Mouse (Mus musculus): ENCODE measurements at regions not wholly inside any gene's neighbourhood (a gene's known extent, or its start where the extent isn't known, plus 50 kb on each side); places are given as distances from the start of the nearest gene placed in this dataset.
"Not testable (repeated sequence)": the region's sequence is repeated elsewhere in the genome, so short reads cannot be mapped to it uniquely, and the experiment has no call there.

DNA sequence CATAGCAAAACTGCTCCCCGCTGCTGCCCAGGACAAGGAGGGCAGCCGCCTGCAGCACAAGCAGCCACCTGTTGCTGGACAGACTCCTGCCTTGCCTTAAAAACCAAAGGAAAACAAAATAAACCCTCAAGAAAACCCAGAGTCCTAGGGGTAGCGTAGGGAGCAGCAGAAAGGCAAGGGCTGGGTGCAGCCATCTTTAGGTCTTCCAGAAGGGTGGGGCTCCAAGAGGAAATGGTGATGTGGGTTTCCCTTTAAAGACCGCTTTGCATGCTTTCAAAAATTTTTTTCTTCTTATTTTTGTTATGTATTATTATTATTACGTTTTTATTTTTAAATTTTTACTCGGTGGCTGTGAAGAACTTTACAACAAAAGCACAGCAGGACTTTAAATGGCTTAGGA is 300.1 kb downstream of the Vrk1 start:
- no peak for DNase-seq

DNA sequence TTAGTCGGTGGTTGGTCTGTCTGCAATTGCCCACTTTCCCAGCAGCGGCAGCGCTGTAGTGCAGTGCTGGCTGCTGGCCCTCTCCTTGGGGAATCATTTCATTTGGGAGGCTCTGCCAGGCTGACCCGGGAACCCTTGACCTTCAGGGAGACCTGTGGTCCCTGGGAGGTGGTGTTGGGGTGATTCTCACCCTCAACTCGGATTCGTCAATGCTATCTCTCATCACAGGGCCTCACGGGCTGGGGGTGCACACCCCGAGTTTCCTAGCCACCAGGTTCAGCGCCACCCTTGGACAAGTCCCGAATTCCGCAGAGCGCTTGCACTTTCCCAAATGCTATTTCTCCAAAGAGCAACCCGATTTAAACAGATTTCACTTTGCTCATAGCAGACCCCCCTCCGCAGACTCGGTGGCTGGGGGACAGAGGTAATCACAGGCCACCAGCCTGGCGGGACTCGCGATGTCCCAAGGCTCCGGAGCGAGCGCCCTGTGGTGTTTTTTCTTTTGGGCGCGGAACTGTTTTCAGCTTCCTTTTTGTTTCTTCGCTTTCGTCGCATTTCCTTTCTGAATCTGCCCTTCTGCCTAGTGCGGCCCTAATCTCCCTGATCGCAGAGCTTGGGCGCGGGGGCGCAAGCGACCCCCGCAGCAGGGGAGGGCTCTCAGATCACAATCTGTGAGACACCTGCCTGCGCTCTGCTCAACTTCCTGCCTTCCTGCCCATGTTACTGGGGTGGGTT is 300.7 kb downstream of the Vrk1 start:
- peak; percentile 20 for DNase-seq

DNA sequence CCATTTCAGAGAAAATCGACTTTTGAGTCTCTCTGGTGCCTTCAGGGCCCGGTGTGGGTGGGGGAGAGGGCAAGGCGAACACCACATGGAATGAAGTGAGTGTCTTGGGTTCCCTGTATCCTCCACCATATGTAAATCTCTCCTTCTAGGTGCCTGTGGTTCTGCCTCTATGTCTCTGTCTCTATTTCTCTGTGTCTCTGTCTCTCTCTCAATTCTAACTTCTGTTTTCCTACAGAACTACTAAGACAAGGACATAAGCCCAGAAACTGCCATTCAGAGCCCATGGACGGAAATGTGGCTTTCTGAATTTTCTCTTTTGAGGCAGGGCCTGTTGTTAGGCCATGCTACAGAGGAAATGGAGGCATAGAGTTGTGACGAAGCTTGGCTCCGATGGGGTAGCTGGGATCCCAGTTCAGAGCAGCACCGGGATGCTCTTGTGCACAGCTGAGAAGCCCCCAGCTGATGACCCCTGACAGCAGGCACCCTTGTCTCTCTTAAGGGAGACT is 301.3 kb downstream of the Vrk1 start:
- DNase-seq: no peak

DNA sequence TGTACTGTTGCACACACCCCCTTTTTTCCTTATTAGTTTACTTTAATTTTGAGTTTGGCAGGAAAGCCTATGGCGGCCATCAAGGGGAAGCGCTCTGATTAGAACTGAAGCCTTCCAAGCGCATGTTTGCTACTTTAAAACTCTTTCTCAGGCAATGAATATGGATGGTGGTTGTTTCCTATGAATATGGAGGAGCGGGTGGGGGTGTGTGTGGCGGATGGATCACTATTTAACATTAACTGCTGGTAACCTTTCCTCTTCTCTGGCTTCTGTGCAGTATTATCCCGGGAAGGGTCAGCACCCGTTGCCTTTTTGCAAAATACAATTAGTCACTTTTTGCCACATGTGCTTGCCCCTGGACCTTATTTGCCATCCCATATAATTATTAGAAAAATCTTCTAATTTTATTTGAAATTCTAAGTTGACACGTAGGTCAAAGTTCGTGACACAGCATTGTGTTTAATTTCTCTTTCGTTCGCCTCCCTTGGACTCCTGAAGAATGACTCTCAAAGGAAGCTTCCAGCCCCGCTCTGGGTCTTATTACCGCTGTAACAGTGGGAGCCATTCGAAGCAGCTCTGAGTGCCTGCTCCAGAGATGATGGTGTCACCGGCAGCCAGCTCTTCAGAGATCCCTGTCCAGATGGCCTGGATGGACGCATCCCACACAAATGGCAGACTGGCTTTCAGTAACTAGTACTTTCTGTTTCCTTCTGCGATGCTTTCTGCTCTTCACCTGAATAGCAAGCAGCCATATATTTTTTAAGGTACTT is 302.0 kb downstream of the Vrk1 start:
- DNase-seq: no peak

DNA sequence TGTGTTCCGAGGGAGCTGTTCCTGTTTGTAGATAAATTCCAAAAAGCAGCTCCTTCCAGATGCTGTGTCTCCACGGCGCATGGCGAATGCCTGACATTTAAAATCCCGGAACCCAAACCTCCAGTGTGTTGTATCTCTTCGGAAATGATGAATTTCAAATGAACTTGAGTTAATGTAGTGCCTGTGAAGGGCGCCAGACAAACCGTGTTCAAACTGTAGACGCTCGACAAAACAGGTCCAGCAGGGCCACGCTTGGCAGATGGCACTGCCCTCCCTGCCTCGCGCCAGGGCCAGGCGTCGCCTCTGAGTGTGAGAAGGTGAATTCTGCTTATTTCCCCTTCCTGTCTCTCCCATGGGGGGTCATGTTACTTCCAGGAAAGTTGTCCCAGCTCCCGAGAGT is 307.7 kb downstream of the Vrk1 start:
- no peak for DNase-seq

DNA sequence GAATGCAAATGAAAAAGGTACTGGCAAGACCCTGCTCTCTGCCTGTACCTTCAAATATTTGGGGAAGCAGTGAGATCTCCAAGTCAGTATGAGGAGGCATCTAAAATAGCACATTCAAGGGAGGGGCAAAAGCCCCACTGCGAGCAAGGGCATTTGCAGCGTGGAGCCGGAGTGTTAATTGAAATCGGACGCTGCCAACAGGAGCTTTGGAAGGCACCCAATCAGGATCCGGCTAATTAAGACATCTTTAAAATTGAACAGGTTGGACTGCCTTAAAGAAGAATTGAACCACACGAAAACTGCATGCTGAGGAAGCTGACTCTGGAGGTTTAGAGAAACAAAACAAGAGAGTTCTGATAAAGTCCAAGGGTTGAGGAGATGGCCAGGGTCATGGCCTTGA is 311.5 kb downstream of the Vrk1 start:
- DNase-seq: no peak

DNA sequence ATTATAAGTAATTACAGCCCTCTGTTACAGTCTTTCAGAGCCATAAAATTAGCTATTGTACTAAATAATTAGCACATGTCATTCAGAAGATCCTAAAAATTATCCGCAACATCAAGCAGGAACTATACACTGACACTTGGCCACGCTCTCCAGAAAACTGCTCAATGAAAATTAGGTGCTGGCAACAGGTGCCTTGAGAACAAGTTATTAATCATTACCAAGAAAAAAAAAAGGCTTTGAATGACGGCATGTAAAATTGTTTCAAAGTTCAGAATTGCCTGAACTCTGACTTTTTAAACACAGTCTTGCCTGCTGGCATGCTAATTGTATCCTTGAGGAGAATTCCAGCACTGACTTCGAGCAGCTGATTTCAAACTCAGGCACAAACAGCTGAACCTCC is 316.6 kb downstream of the Vrk1 start:
- DNase-seq: no peak

DNA sequence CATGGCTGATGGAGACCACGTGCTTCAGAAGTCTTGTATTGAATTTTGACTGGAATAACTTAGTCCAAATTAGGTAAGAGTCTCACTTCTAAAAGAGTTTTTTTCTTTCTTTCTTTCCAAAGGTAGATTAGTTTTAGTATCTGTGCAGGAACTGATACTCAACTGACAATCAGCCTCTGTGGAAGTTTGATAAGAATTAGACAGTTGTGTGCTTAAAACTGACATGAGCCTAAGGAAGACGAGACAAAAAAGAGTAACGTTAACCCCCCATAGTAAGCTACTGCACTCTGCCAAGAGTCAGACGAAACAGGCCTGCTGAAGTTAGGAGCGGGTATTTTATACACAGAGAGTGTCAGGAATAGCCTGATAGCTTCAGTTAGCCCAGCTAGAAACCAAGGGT is 317.3 kb downstream of the Vrk1 start:
- no peak for DNase-seq

DNA sequence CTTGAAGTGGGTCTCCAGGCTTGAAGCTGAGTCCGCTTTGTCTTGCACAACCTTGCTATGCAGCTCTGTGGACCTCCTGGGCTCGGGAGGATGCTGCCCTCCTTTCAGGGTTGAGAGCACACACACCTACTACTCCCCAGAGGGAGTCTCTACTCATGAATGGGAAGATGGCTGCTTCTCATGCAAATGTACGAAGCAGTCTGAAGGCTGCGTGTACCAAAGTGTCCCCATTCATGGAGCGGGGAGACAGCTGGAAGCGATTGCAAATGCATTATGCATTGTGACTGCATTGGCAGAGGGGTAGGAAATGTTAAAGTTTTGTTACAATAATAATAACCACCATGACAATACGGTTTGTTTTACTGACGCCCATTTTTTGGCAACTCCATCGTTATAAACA is 347.8 kb downstream of the Vrk1 start:
- DNase-seq: no peak

DNA sequence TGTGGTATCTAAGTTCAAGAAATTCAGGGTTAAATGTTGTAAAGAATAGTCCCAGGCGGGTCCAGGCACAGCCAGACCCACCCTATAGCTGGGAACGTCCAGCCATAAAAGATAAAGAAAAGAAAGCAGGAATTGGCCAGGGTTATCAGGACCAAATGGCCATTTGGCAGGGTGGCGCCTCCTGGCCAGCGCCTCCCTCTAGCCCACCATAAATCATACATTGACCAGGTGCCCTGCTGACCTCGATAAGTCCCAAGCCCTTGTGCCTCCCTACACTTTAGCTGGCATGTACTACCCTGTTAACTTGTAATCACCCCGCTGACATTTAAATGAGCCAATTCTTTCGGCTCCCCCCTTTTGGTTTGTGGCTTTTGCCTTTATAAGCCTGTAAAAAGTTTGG is 351.6 kb downstream of the Vrk1 start:
- DNase-seq: not testable (repeated sequence)

DNA sequence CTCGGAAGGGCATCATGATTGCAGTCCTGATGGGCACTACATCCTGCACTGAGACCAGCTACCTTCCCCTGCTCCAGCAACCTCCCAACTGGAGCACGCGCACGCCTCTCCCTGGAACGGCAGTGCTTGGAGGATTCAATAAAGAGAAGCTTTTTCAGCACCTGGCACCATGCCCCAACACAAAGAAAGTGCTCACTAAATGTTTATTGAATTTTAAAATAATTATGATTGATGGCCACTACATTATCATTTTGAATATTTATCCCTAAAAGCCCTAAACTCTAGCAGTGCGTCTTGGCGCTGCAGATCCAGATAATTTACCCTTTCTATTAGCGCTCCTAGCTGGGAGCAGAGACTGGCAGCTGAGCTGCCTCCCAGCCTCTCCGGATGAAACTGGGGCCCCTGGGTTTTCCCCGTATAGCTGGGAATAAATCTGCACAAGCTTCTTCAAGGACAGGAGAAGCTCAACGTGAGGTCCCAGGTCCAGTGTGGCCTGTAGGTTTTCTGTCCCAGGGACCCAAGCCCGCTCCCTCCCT is 364.9 kb downstream of the Vrk1 start:
- no peak for DNase-seq

DNA sequence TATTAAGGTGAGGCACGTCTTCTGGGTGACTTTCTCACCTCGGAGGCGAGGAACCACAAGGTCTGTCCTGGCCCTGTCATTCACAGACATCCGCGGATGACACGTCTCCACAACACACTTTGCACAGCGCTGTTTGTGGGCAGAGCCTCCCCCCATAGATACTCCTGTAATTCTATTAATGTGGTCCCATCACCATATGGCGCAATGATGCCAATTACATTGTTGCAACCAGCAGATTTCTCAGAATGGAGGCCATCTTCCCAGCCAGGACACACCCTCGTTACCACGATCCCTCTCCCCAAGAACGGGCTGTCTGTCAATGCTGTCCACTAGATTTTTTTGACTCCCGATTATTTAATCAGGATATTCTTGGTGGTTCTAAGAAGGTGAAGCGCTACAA is 365.9 kb downstream of the Vrk1 start:
- no peak for DNase-seq

DNA sequence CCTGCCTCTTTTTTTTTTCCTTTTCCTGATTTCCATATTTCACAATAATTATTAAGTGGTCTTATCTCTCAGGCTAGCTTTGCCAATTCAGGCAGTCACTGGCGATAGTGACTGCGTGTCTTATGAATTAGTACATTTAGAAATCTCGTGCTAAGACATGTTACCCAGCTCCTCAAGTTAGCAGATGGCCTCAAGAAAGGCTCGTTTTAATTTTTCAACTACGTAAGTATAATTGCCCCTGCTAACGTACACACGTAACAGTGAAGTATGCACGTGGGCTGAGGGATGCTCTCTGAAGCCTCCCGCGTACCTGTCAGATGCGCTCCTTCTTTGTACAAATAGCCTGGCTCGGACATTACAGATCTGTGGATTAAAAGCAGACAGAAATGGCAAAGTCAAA is 366.8 kb downstream of the Vrk1 start:
- DNase-seq: no peak

DNA sequence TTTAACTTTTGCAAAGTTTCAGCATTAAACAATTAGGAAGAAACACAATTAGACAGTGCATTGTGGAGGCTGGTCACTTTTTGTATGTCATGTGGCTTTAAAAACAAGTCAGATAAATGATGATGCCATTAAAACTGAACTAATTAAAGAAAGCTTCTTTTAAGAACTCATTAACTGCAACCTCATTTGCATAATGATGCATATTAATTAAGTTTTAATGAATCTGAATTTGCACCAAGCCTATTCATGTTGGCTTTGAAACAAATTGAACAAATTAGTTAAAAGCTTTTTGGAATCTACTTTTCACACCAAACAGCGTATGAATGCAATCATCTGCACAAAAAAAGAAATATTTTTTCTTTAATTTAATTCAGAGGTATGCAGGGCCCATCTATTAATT is 367.3 kb downstream of the Vrk1 start:
- DNase-seq: no peak

DNA sequence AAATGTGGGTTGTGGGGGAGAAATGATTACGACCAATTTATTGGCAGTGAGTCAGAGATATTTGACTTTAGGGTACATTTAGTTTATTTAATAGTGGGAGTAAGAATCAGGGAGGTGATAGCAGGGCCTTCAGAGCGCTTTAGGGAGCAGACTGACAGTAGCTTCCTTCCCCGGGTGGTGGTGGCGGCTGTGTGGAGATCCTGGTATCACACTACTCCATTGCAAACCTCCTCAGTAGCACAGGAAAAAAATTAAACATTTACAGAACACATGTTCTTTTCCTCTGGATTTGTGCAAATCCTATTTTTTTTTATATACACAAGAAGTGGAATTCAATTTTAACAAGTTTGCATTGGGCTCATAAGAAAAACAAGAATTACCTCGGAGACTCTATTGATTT is 367.7 kb downstream of the Vrk1 start:
- no peak for DNase-seq

DNA sequence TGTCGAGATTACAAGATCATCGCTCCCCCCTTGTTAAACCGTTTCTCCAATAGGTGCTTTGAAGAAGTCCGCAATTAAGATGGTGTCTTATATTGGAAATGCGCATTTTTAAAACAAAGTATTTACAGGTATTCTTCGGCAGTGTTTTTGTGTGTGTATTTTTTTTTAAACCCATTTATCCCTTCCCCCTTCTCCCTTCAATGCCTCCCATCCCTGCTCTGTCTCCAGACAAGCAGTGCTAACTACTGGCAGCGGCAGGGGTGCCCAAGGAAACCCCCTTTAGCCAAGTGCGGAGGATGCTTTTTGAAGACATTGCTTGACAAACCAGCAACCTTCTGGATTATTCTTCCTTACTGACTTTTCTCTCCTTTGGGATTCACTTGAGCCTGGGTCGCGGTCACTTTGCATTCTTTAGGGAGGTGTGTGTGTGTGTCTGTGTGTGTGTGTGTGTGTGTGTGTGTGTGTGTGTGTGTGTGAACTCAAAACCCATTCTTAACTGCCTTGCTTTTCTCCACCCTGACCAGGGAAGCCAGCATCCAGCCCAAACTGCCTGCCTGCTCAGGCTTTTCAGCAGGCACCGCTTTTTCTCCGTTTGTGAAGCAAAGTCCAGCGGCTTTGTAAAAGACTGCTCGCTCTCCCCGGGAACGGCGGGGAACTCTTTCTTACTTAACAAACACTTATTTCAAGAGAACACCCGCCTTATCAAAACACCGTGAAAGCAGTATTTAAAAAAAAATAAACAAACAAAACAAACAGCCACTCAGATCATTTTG is 368.5 kb downstream of the Vrk1 start:
- no peak for DNase-seq

DNA sequence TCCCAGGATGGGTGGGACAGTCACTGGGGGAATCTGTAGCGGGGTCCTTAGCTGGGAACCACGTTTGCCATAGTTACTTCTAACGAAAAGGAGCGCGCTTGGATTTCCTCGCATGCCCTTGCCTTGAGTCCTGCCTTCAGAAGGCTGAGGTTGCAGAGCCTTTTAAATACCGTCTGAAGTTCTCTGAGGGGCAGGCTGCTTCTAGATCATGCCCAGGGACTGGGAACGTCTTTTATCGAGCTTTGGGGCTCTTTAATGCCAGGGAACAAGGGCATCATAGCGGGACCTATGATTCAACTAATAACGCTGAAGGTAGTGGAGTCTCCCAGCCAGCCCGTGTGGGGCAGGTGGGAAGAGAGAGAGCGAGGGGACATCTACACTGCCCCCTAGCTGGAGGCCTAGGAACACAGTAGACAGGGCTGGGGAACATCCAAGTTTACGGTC is 369.1 kb downstream of the Vrk1 start:
- no peak for DNase-seq

DNA sequence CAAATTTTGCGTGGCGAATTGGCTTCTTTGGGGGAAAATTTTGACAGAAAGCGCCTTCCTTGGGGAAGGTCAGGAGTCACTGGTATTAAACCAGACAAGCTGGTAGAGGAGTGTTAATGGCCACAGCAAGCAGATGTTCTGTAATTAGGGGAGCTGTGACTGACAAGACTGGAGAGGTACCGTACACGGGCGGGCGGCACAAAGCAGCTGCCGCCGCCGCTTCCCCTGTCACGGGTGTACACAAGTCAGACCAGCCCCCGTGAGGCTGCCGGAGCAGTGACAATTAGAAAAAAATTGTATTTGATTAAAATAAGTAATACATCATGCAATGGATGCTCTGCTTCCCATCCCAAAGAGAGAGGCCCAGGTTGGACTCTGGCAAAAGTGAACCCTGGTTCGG is 369.8 kb downstream of the Vrk1 start:
- DNase-seq: no peak

DNA sequence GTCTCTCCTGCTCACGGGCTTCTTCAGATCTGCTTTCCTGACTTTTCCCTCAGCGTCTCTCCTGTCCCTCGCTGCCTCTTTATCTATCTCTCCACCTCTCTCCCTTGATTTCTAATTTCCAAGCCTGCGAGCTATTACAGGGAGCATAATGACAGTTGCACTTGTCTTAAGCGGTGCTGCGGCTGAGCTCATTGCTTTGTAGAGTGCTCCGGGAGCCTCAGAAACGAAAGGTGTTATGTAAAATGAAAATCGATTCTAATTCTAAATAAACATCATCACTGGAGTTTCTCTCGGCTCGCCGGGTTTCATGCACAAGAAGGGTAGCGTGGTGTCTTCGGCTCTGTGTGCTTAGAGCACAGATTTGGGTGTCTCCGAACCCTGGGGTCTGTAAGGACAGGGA is 371.8 kb downstream of the Vrk1 start:
- DNase-seq: no peak

DNA sequence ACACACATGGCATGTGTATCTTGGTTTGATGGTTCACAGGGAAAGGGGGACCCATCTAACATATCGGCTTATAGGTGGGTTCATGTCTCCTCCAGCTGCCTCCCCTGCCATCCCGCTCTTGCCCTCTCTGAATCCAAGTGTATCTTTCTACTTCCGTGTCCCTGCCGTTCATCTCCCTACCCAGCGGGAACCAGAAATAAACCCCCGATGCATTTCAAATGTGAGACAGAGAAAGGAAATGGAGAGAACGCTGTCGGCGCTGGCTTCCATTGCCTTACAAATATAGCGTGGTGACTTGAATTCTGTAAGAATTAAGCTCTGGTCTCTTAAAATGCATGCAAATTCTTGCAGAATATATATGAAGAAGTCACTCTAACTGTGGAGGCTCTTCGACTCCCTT is 379.2 kb downstream of the Vrk1 start:
- DNase-seq: no peak

DNA sequence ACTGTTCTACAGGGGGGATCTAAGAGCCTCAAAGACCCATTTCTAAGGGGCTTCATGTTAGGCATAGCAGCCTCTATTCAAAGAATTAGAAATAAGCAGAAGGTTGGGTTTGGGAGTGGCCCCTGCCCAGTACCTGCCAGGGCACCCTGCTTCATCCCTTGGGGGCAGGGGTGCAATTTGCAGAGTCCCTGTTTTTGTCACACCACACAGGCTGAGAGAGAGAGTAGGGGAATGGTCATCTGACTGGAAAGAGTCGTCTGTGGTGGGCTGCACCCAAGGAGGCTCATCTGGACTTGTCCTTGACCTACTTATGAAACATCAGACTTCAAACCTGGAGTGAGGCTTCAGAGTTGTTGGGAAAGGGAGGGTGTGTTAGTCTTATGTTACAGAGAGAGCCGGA is 382.3 kb downstream of the Vrk1 start:
- no peak for DNase-seq

DNA sequence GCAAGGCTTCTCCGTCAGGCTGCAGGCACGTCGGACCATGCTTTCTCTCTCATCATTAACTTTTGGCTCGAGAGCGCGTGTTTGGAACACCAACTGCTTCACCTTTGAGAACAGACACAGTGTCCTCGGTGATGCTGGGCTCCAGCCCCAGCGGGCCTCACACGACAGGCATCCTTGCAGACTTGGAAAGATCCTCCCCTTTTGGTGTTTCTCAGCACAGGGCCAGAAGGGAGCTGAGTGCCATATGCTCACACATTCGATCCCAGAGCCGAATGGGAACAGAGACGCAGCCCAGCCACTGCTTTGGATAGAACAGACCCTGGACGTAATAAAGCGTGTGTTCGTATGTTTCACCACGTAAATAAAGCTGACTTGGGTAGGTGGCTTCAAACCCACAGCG is 389.1 kb downstream of the Vrk1 start:
- DNase-seq: no peak

DNA sequence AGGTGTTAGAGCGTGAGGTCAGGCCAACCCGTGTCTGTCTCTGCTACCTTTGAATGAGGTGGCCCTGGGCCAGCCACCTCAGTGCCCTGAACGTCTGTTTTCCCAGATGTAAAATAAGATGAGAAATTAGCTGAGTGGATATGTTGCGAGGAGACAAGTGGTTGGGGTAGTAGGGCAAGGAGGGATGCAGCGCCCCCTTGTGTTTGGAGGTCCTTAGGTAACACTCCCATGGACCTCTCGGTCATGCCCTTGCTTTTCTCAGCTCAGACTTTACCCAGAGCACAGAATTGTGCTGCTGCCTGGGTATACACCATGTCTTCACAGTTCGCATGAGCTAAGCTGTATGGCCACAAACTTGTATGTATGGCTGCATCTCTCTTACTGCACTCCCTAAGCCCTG is 401.0 kb downstream of the Vrk1 start:
- DNase-seq: no peak

Measured in gastrocnemius, postnatal 10 days (tissue).